Mouse (Mus musculus) heart, postnatal 0 days (tissue): ENCODE measurements around the gene Ccdc149. TPM values are rescaled to one million over a fixed set of nuclear protein-coding genes. Genes with fewer than 3 reads are reported as not detected.

ENCODE experiments used
- ATAC-seq: fragments of 200-750 bp; cut with Nextera tagmentation; 2 replicates; pipeline ENCODE4 v1.8.0; 2017; ENCODE audit warnings: low read depth, moderate number of reproducible peaks, moderate library complexity; ENCODE audit not compliant: insufficient read depth
- DNase-seq: peaks from one replicate; pipeline ENCODE4 v3.0.0-alpha.2; 2016; ENCODE audit warnings: low spot score
- H3K27ac ChIP-seq: fragments of 300-500 bp; sonication (generic); 2 replicates; pipeline ENCODE4 v1.5.1; 2014; ENCODE audit warnings: low read depth, mild to moderate bottlenecking
- H3K27me3 ChIP-seq: fragments of 300-500 bp; sonication (generic); 2 replicates; pipeline ENCODE4 v1.6.1; 2014; ENCODE audit warnings: low read length, mixed read lengths; ENCODE audit not compliant: control insufficient read depth, insufficient read depth
- H3K36me3 ChIP-seq: fragments of 300-500 bp; sonication (generic); replicated peaks from 2 replicates; pipeline ENCODE4 v1.6.1; 2014; ENCODE audit warnings: low read length, mixed read lengths; ENCODE audit not compliant: control insufficient read depth, insufficient read depth
- H3K4me1 ChIP-seq: fragments of 300-500 bp; sonication (generic); 2 replicates; pipeline ENCODE4 v1.6.1; 2014; ENCODE audit warnings: antibody characterized with exemption; ENCODE audit not compliant: control insufficient read depth, insufficient read depth
- H3K4me2 ChIP-seq: fragments of 300-500 bp; sonication (generic); 2 replicates; pipeline ENCODE4 v1.6.1; 2014; ENCODE audit warnings: low read depth, mild to moderate bottlenecking, low read length, moderate library complexity
- H3K4me3 ChIP-seq: fragments of 300-500 bp; sonication (generic); 2 replicates; pipeline ENCODE4 v1.5.1; 2014; ENCODE audit warnings: low read depth, low read length
- H3K9ac ChIP-seq: fragments of 300-500 bp; sonication (generic); replicated peaks from 2 replicates; pipeline ENCODE4 v1.6.1; 2014; ENCODE audit warnings: low read depth, low read length, mixed read lengths
- H3K9me3 ChIP-seq: fragments of 300-500 bp; sonication (generic); replicated peaks from 2 replicates; pipeline ENCODE4 v1.6.1; 2016; ENCODE audit warnings: low read length; ENCODE audit not compliant: control insufficient read depth
- CTCF ChIP-seq: IDR thresholded peaks from 2 replicates; pipeline ENCODE4 v1.5.1; 2016; ENCODE audit warnings: antibody characterized with exemption, control low read depth, low read depth
- EP300 ChIP-seq: IDR thresholded peaks from 2 replicates; pipeline ENCODE4 v1.6.1; 2016; ENCODE audit warnings: antibody characterized with exemption, low read depth
- WGBS: fragments of 180-500 bp; shearing (Covaris S2); extraction: QIAGEN DNeasy Blood & Tissue Kit; methylation state at CpG from one replicate; pipeline ENCODE4 v1.1.7; 2014; 5-methylcytosine and 5-hydroxymethylcytosine counted together
- polyA plus RNA-seq: library from polyadenylated mRNA; unstranded; fragments of >200 nt; fragmentation: Nextera tagmentation; extraction: Ambion mirVana; gene quantifications from 2 replicates; pipeline ENCODE4 v1.2.1, GENCODE M21; 2015
- total RNA-seq: library from RNA; depleted of rRNA; stranded (reverse); fragments of >200 nt; gene quantifications from 2 replicates; pipeline ENCODE4 v1.2.3, GENCODE M21; 2014; ENCODE audit warnings: low replicate concordance

Gene Ccdc149
- total and polyA plus RNA-seq, 2 experiments from 2014 or later: 3.1 TPM

- H3K4me1 ChIP-seq: peaks cover 7% of the 10 kb centered on the region
- H3K36me3 ChIP-seq: no peaks in the 10 kb centered on the region
- H3K9ac ChIP-seq: no peak overlapping the region
- no peak overlapping the region for H3K4me3 ChIP-seq
- ATAC-seq (peak; percentile 88), DNase-seq (peak; percentile 76)
- no peaks in the 10 kb centered on the region for H3K9me3 ChIP-seq
- H3K27me3 ChIP-seq: no peaks in the 10 kb centered on the region
- peak overlapping the region; percentile 91 for H3K27ac ChIP-seq
- WGBS: 33% methylated on average over 6 of the region's 6 CpGs
- no peak overlapping the region for H3K4me2 ChIP-seq
- TF ChIP-seq CTCF: no peak
- TF ChIP-seq EP300: peak; percentile 18; the same call in 1 of the 2 replicates
These were observed 38.1 kb upstream of the Ccdc149 start for GRCm38 (mm10) chr5:52509416-52509815.

DNA sequence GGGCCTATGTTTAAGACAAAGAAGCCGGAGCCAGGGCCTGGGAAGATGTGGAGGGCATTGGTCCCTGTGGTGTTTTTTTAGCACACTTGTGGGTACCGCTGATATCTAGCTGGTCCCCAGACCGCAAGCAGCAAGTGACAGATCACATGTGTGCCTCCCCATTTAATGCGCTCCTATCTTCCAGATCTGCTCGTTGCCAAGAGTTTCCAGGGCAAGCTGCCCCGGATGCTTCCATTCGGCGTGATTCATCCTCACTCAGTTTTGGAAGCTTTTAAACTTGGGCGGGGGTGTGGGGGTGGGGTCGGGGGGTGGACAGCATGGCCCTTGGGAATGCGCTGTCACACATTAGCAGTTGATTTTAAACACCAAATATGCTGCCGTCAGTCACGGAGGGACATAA, 33.3 kb upstream of the Ccdc149 start:
- ATAC-seq (no peak), DNase-seq (no peak)
- H3K4me3 ChIP-seq: no peak overlapping the region
- no peaks in the 10 kb centered on the region for H3K27me3 ChIP-seq
- no peak overlapping the region for H3K4me2 ChIP-seq
- H3K4me1 ChIP-seq: peaks cover under 1% of the 10 kb centered on the region; the same call in 1 of the 2 replicates
- H3K27ac ChIP-seq: no peak overlapping the region
- H3K36me3 ChIP-seq: no peaks in the 10 kb centered on the region
- WGBS: 78% methylated on average over 13 of the region's 13 CpGs
- H3K9ac ChIP-seq: no peak overlapping the region
- H3K9me3 ChIP-seq: no peaks in the 10 kb centered on the region
- no peak for TF ChIP-seq CTCF
- no peak for TF ChIP-seq EP300

GRCm38 (mm10) chr5:52504148-52504547, 32.8 kb upstream of the Ccdc149 start:
- ATAC-seq (no peak), DNase-seq (no peak)
- H3K27ac ChIP-seq: no peak overlapping the region
- WGBS: 73% methylated on average over 11 of the region's 11 CpGs
- no peaks in the 10 kb centered on the region for H3K27me3 ChIP-seq
- H3K9ac ChIP-seq: no peak overlapping the region
- no peak overlapping the region for H3K4me2 ChIP-seq
- TF ChIP-seq CTCF (no peak), EP300 (no peak)
- no peaks in the 10 kb centered on the region for H3K9me3 ChIP-seq
- H3K4me1 ChIP-seq: no peaks in the 10 kb centered on the region
- no peaks in the 10 kb centered on the region for H3K36me3 ChIP-seq
- H3K4me3 ChIP-seq: no peak overlapping the region

- Histone ChIP-seq H3K4me1 (no peaks in the 10 kb centered on the region), H3K27me3 (no peaks in the 10 kb centered on the region), H3K4me2 (no peak overlapping the region), H3K36me3 (no peaks in the 10 kb centered on the region), H3K27ac (no peak overlapping the region), H3K4me3 (no peak overlapping the region), H3K9ac (no peak overlapping the region), H3K9me3 (no peaks in the 10 kb centered on the region)
- TF ChIP-seq CTCF (no peak), EP300 (no peak)
- ATAC-seq (no peak), DNase-seq (no peak)
- 75% methylated on average over 11 of the region's 14 CpGs for WGBS
These were observed 24.4 kb upstream of the Ccdc149 start for GRCm38 (mm10) chr5:52495671-52496070.

DNA sequence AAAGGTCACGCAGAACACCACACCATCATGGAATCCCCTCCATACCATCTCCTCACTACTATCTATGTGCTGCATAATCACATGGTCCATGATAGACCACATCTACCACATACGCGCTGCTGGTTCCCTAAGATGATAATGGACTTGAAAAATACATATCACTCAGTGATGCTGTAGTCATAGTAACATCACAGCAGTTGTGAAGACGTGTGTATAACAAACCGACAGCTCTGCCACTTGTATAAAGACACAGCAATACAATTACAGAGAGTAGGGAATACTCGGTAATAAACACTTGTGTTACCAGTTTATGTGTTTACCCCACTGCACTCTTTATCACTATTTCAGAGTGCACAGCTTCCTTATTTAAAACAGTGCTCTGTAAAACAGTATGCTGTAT, 20.2 kb upstream of the Ccdc149 start:
- 79% methylated on average over 6 of the region's 6 CpGs for WGBS
- H3K9ac ChIP-seq: no peak overlapping the region
- H3K9me3 ChIP-seq: no peaks in the 10 kb centered on the region
- no peaks in the 10 kb centered on the region for H3K27me3 ChIP-seq
- TF ChIP-seq CTCF: no peak
- TF ChIP-seq EP300: no peak
- H3K4me1 ChIP-seq: no peaks in the 10 kb centered on the region
- no peak overlapping the region for H3K4me2 ChIP-seq
- no peaks in the 10 kb centered on the region for H3K36me3 ChIP-seq
- no peak overlapping the region for H3K4me3 ChIP-seq
- DNase-seq: no peak
- no peak for ATAC-seq
- no peak overlapping the region for H3K27ac ChIP-seq
